Mouse (Mus musculus): ENCODE results near the gene Scaf1. TPM values are rescaled to one million over a fixed set of nuclear protein-coding genes. Genes with fewer than 3 reads are reported as not detected.
A peak's percentile ranks its signal among the peaks of the same experiment; 100 is the strongest.

The Scaf1 gene
- polyA plus RNA-seq, 1 experiment from 2014 or later: 42.5 TPM

DNA sequence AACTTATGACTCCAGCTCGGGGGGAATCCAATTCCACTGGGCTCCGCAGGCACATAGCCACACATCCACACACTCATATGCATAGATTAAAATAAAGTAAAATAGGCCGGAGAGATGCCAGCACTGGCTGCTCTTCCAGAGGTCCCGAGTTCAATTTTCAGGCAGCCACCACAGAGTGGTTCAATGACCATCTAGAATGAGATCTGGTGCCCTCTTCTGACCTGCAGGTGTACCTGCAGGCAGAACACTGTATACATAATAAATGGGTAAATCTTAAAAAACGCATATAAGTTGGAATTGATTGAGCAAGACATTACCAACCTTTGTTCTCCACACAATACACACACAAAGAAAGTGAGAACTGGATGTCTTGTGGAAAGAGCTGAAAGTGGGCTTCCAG, 60.5 kb downstream of the Scaf1 start:
- no peak overlapping the region for H3K27ac ChIP-seq (ENCODE audit: low read depth, low read length)
- peaks cover 13% of the 10 kb centered on the region for H3K27me3 ChIP-seq (ENCODE audit: control insufficient read depth, insufficient read depth, low read length)
- peaks cover 8% of the 10 kb centered on the region for H3K4me1 ChIP-seq (ENCODE audit: control insufficient read depth, insufficient read depth, low read length)
- H3K4me3 ChIP-seq (ENCODE audit: low read depth, low read length): no peak overlapping the region
- H3K4me2 ChIP-seq: no peak overlapping the region
- H3K9me3 ChIP-seq (replicated peaks; ENCODE audit: control insufficient read depth, low read length): no peaks in the 10 kb centered on the region
- H3K36me3 ChIP-seq (ENCODE audit: control insufficient read depth, insufficient read depth, low read length): no peaks in the 10 kb centered on the region
- 49% methylated on average over 5 of the region's 5 CpGs for WGBS (ENCODE audit: insufficient replicate concordance)
- no peak overlapping the region for H3K9ac ChIP-seq (ENCODE audit: low read depth, low read length)
- ATAC-seq (replicated peaks; ENCODE audit: insufficient number of reproducible peaks, low FRiP score, low TSS enrichment): no peak

DNA sequence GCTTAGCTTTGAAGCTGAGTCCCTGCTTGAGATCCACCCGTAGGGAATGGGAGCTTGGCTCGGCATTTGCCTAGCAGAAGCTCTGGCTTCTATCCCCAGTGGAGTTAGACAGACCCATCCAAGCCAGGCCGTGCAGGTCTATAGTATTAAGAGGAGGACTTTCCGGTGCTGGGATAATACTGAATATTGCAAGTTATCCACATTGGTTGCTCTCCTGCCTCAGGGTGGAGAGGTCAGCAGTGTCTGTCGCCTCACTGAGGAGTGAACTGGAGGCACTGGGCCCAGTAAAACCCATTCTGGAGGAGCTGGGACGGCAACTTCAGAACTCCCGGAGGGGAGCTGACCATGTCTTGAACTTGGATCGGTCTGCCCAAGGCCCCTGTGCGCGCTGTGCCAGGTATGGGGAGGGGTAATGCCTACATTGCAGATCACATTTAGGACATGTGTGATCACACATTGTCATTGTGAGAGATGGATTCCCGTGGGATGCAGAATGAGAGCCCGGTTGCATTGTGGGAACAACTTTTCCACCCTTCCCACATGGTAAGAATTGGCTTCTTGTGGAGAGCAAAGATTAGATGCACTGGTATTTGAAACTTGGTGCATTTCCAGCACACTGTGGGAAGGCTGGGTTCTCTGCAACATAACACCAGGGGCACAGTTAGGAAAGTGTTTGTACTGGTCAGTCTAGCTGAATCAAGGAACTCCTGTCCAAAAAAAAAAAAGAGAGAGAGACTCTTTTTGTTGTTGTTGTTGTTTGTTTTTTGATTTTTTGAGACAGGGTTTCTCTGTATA, 61.9 kb downstream of the Scaf1 start:
- no peak overlapping the region for H3K9ac ChIP-seq (ENCODE audit: low read depth, low read length)
- H3K27ac ChIP-seq (ENCODE audit: low read depth, low read length): no peak overlapping the region
- 71% methylated on average over 12 of the region's 12 CpGs for WGBS (ENCODE audit: insufficient replicate concordance)
- H3K36me3 ChIP-seq (ENCODE audit: control insufficient read depth, insufficient read depth, low read length): no peaks in the 10 kb centered on the region
- no peak overlapping the region for H3K4me3 ChIP-seq (ENCODE audit: low read depth, low read length)
- H3K27me3 ChIP-seq (ENCODE audit: control insufficient read depth, insufficient read depth, low read length): peaks cover 22% of the 10 kb centered on the region
- no peak for ATAC-seq (replicated peaks; ENCODE audit: insufficient number of reproducible peaks, low FRiP score, low TSS enrichment)
- peaks cover 8% of the 10 kb centered on the region for H3K4me1 ChIP-seq (ENCODE audit: control insufficient read depth, insufficient read depth, low read length)
- H3K4me2 ChIP-seq: no peak overlapping the region
- H3K9me3 ChIP-seq (replicated peaks; ENCODE audit: control insufficient read depth, low read length): no peaks in the 10 kb centered on the region

DNA sequence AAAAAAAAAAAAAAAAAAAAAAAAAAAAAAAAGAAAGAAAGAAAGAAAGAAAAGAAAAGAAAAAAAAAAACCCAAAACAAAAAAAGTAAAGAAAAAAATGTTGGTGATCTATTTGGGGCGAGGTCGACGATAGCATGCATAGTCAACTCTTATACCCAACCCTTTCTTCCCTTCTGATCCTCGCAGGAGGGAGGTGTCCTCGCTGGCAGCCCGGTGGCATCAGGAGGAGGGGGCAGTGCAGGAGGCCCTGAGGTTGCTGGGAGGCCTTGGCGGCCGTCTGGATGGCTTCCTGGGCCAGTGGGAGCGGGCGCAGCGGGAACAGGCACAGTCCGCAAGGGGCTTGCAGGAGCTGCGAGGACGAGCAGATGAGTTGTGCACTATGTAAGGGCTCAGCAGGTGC, 62.6 kb downstream of the Scaf1 start:
- Histone ChIP-seq H3K4me3 (ENCODE audit: low read depth, low read length) (no peak overlapping the region), H3K4me2 (no peak overlapping the region), H3K27ac (ENCODE audit: low read depth, low read length) (no peak overlapping the region), H3K36me3 (ENCODE audit: control insufficient read depth, insufficient read depth, low read length) (no peaks in the 10 kb centered on the region), H3K9me3 (replicated peaks; ENCODE audit: control insufficient read depth, low read length) (no peaks in the 10 kb centered on the region), H3K27me3 (ENCODE audit: control insufficient read depth, insufficient read depth, low read length) (peaks cover 22% of the 10 kb centered on the region), H3K4me1 (ENCODE audit: control insufficient read depth, insufficient read depth, low read length) (peaks cover 8% of the 10 kb centered on the region), H3K9ac (ENCODE audit: low read depth, low read length) (no peak overlapping the region)
- WGBS (ENCODE audit: insufficient replicate concordance): 57% methylated on average over 14 of the region's 14 CpGs
- no peak for ATAC-seq (replicated peaks; ENCODE audit: insufficient number of reproducible peaks, low FRiP score, low TSS enrichment)

Small RNA genes within 50 kb of the gene (microRNA-seq; reads per million reads assigned to microRNA genes)
- 1.2 reads per million, percentile 16 among the genes with 10 or more reads in this experiment for gene Mir7054 (ENCODE audit: borderline number of aligned reads)

Other genes starting within 250 kb of the Scaf1 start
- 49.0 and 57.5 TPM in 2 replicates for gene Nup62, start 200.3 kb downstream of the Scaf1 start, polyA plus RNA-seq (2014; fragmentation: Nextera tagmentation; extraction: Ambion mirVana)
- 0.14 and 1.2 TPM in 2 replicates for gene Il4i1, start 200.0 kb downstream of the Scaf1 start, polyA plus RNA-seq (2014; fragmentation: Nextera tagmentation; extraction: Ambion mirVana)
- 1.6 and 1.9 TPM in 2 replicates for gene Atf5, start 199.7 kb downstream of the Scaf1 start, polyA plus RNA-seq (2014; fragmentation: Nextera tagmentation; extraction: Ambion mirVana)
- 38.6 and 53.9 TPM in 2 replicates for gene Akt1s1, start 167.4 kb downstream of the Scaf1 start, polyA plus RNA-seq (2014; fragmentation: Nextera tagmentation; extraction: Ambion mirVana)
- gene Tbc1d17, start 167.3 kb downstream of the Scaf1 start, polyA plus RNA-seq (2014; fragmentation: Nextera tagmentation; extraction: Ambion mirVana): 48.2 and 49.2 TPM in 2 replicates
- 18.9 and 19.2 TPM in 2 replicates for gene Pnkp, start 159.2 kb downstream of the Scaf1 start, polyA plus RNA-seq (2014; fragmentation: Nextera tagmentation; extraction: Ambion mirVana)
- gene Ptov1, start 146.6 kb downstream of the Scaf1 start, polyA plus RNA-seq (2014; fragmentation: Nextera tagmentation; extraction: Ambion mirVana): 205 and 218 TPM in 2 replicates
- gene Med25, start 123.7 kb downstream of the Scaf1 start, polyA plus RNA-seq (2014; fragmentation: Nextera tagmentation; extraction: Ambion mirVana): 47.3 and 51.9 TPM in 2 replicates
- 12.2 and 12.8 TPM in 2 replicates for gene Fuz, start 120.3 kb downstream of the Scaf1 start, polyA plus RNA-seq (2014; fragmentation: Nextera tagmentation; extraction: Ambion mirVana)
- gene Ap2a1, start 86.9 kb downstream of the Scaf1 start, polyA plus RNA-seq (2014; fragmentation: Nextera tagmentation; extraction: Ambion mirVana): 69.1 and 77.3 TPM in 2 replicates
- gene Tsks, start 73.2 kb downstream of the Scaf1 start, polyA plus RNA-seq (2014; fragmentation: Nextera tagmentation; extraction: Ambion mirVana): not detected in 2 replicates
- 10.0 and 10.5 TPM in 2 replicates for gene Cpt1c, start 41.5 kb downstream of the Scaf1 start, polyA plus RNA-seq (2014; fragmentation: Nextera tagmentation; extraction: Ambion mirVana)
- gene Prmt1, start 29.8 kb downstream of the Scaf1 start, polyA plus RNA-seq (2014; fragmentation: Nextera tagmentation; extraction: Ambion mirVana): 179 and 194 TPM in 2 replicates
- 57.3 and 61.4 TPM in 2 replicates for gene Irf3, start 18.7 kb downstream of the Scaf1 start, polyA plus RNA-seq (2014; fragmentation: Nextera tagmentation; extraction: Ambion mirVana)
- 41.0 and 43.2 TPM in 2 replicates for gene Bcl2l12, start 17.7 kb downstream of the Scaf1 start, polyA plus RNA-seq (2014; fragmentation: Nextera tagmentation; extraction: Ambion mirVana)
- 74.4 and 76.1 TPM in 2 replicates for gene Rras, start 1.6 kb upstream of the Scaf1 start, polyA plus RNA-seq (2014; fragmentation: Nextera tagmentation; extraction: Ambion mirVana)
- gene Prr12, start 36.5 kb upstream of the Scaf1 start, polyA plus RNA-seq (2014; fragmentation: Nextera tagmentation; extraction: Ambion mirVana): 7.9 and 12.1 TPM in 2 replicates
- 54.2 and 58.9 TPM in 2 replicates for gene Nosip, start 46.1 kb upstream of the Scaf1 start, polyA plus RNA-seq (2014; fragmentation: Nextera tagmentation; extraction: Ambion mirVana)
- gene Prrg2, start 46.3 kb upstream of the Scaf1 start, polyA plus RNA-seq (2014; fragmentation: Nextera tagmentation; extraction: Ambion mirVana): 11.7 and 13.3 TPM in 2 replicates
- 339 and 341 TPM in 2 replicates for gene Rcn3, start 75.9 kb upstream of the Scaf1 start, polyA plus RNA-seq (2014; fragmentation: Nextera tagmentation; extraction: Ambion mirVana)
- 15.1 and 20.5 TPM in 2 replicates for gene Fcgrt, start 87.5 kb upstream of the Scaf1 start, polyA plus RNA-seq (2014; fragmentation: Nextera tagmentation; extraction: Ambion mirVana)
- gene Rps11, start 108.1 kb upstream of the Scaf1 start, polyA plus RNA-seq (2014; fragmentation: Nextera tagmentation; extraction: Ambion mirVana): 1,168 and 1,305 TPM in 2 replicates
- 981 and 1,056 TPM in 2 replicates for gene Rpl13a, start 112.4 kb upstream of the Scaf1 start, polyA plus RNA-seq (2014; fragmentation: Nextera tagmentation; extraction: Ambion mirVana)
- gene Gm45713, start 119.9 kb upstream of the Scaf1 start, polyA plus RNA-seq (2014; fragmentation: Nextera tagmentation; extraction: Ambion mirVana): 0.21 TPM in 2 replicates
- gene Flt3l, start 120.1 kb upstream of the Scaf1 start, polyA plus RNA-seq (2014; fragmentation: Nextera tagmentation; extraction: Ambion mirVana): 1.6 and 2.5 TPM in 2 replicates
- gene Pih1d1, start 137.9 kb upstream of the Scaf1 start, polyA plus RNA-seq (2014; fragmentation: Nextera tagmentation; extraction: Ambion mirVana): 99.1 and 99.6 TPM in 2 replicates
- gene Aldh16a1, start 138.2 kb upstream of the Scaf1 start, polyA plus RNA-seq (2014; fragmentation: Nextera tagmentation; extraction: Ambion mirVana): 28.7 and 28.9 TPM in 2 replicates
- gene Slc17a7, start 147.6 kb upstream of the Scaf1 start, polyA plus RNA-seq (2014; fragmentation: Nextera tagmentation; extraction: Ambion mirVana): 3.0 and 3.7 TPM in 2 replicates
- gene Gfy, start 163.2 kb upstream of the Scaf1 start, polyA plus RNA-seq (2014; fragmentation: Nextera tagmentation; extraction: Ambion mirVana): not detected in 2 replicates
- 0.68 TPM in 1 of 2 replicates, not detected in the other for gene Pth2, start 164.6 kb upstream of the Scaf1 start, polyA plus RNA-seq (2014; fragmentation: Nextera tagmentation; extraction: Ambion mirVana)
- 0.39 and 0.70 TPM in 2 replicates for gene Ccdc155, start 188.5 kb upstream of the Scaf1 start, polyA plus RNA-seq (2014; fragmentation: Nextera tagmentation; extraction: Ambion mirVana)
- gene Dkkl1, start 195.8 kb upstream of the Scaf1 start, polyA plus RNA-seq (2014; fragmentation: Nextera tagmentation; extraction: Ambion mirVana): 1.9 and 2.4 TPM in 2 replicates
- 129 and 131 TPM in 2 replicates for gene Tead2, start 199.4 kb upstream of the Scaf1 start, polyA plus RNA-seq (2014; fragmentation: Nextera tagmentation; extraction: Ambion mirVana)
- 2.1 and 2.2 TPM in 2 replicates for gene Cd37, start 222.8 kb upstream of the Scaf1 start, polyA plus RNA-seq (2014; fragmentation: Nextera tagmentation; extraction: Ambion mirVana)
- 0.32 and 0.47 TPM in 2 replicates for gene Slc6a16, start 224.7 kb upstream of the Scaf1 start, polyA plus RNA-seq (2014; fragmentation: Nextera tagmentation; extraction: Ambion mirVana)